Mouse (Mus musculus) C2C12 (cell line): ENCODE data around the gene Reln.

Experiments
- CEBPB ChIP-seq: IDR thresholded peaks from one replicate; pipeline ENCODE4 v1.6.1; 2011; ENCODE audit warnings: low read depth, mild to moderate bottlenecking, control low read depth, moderate library complexity
- CTCF ChIP-seq: IDR thresholded peaks from one replicate; pipeline ENCODE4 v1.5.1; 2011; ENCODE audit not compliant: control insufficient read depth, insufficient read depth, insufficient read length
- FOSL1 ChIP-seq: IDR thresholded peaks from one replicate; pipeline ENCODE4 v1.8.0; 2011; ENCODE audit warnings: mild to moderate bottlenecking, low read length; ENCODE audit not compliant: poor library complexity, insufficient read depth, severe bottlenecking
- MAX ChIP-seq: IDR thresholded peaks from one replicate; pipeline ENCODE4 v1.6.1; 2011; ENCODE audit warnings: mild to moderate bottlenecking, control low read depth
- MYOD1 ChIP-seq: IDR thresholded peaks from one replicate; pipeline ENCODE4 v1.6.1; 2011; ENCODE audit warnings: low read depth; ENCODE audit not compliant: control insufficient read depth, insufficient read length
- MYOG ChIP-seq: IDR thresholded peaks from one replicate; pipeline ENCODE4 v1.6.1; 2011; ENCODE audit not compliant: control insufficient read depth, insufficient read length; ENCODE audit errors: extremely low read depth
- USF1 ChIP-seq: IDR thresholded peaks from one replicate; pipeline ENCODE4 v1.6.1; 2011; ENCODE audit warnings: low read depth, mild to moderate bottlenecking, control low read depth, moderate library complexity

DNA sequence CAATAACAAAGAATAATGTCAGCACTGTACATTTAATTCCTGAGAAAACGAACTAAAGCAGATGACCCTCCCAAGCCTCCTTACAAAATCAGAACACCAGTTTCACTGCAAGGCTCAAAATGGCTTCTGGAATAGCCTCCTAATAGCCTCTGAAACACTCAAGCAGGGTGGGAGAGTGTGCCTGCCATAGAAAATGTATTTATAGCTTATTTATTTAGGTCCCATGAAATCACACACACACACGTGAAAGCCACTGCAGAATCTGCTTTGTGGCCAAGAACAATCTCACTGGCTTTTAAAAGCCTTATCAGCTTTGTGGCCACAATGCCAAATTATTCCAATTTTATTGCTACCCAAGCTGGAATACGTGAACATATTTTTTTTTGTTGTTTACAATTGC lies 154.2 kb downstream of the Reln start:
- TF ChIP-seq CEBPB (no peak), CTCF (no peak), USF1 (no peak), MYOD1 (no peak), MAX (no peak), MYOG (no peak), FOSL1 (no peak)
